Comparison of ENCODE assay signal across 8 mouse cellular contexts in genomic region chr12:76879242-76879641, GRCm38 (mm10). TPM values are rescaled to one million over a fixed set of nuclear protein-coding genes. Genes with fewer than 3 reads are reported as not detected.
DNase-seq lines count a peak whose midpoint lies in the region; ATAC-seq lines count a peak whose summit lies in the region.

No protein-coding gene starts in this region.

- WGBS in forebrain, embryonic 12.5 days = 12% methylated on average over 5 of the region's 5 CpGs
- 11% methylated on average over 5 of the region's 5 CpGs for WGBS in forebrain, embryonic 13.5 days

- 0 out of 2 replicates have a peak, but pooled peaks cover 16% of the 10 kb centered on the region for H3K36me3 ChIP-seq in forebrain, embryonic 12.5 days (replicated peaks)
- peaks cover 10% of the 10 kb centered on the region for H3K36me3 ChIP-seq in forebrain, embryonic 13.5 days (ENCODE audit: poor library complexity, severe bottlenecking)

- H3K4me3 ChIP-seq in forebrain, embryonic 12.5 days (replicated peaks) = no peak overlapping the region
- H3K4me3 ChIP-seq in forebrain, embryonic 13.5 days = no peak overlapping the region

- no peaks in the 10 kb centered on the region for H3K4me1 ChIP-seq in forebrain, embryonic 12.5 days
- no peaks in the 10 kb centered on the region for H3K4me1 ChIP-seq in forebrain, embryonic 13.5 days

- ATAC-seq in forebrain, embryonic 12.5 days (ENCODE audit: low FRiP score) = 0 out of 2 replicates have a peak, but pooled peaks have one; percentile 11
- no peak for ATAC-seq in forebrain, embryonic 13.5 days

- H3K27me3 ChIP-seq in forebrain, embryonic 12.5 days = no peaks in the 10 kb centered on the region
- H3K27me3 ChIP-seq in forebrain, embryonic 13.5 days = no peaks in the 10 kb centered on the region

- H3K4me2 ChIP-seq in forebrain, embryonic 12.5 days = no peak overlapping the region
- H3K4me2 ChIP-seq in forebrain, embryonic 13.5 days = no peak overlapping the region

- H3K27ac ChIP-seq in forebrain, embryonic 12.5 days = no peak overlapping the region
- H3K27ac ChIP-seq in forebrain, embryonic 13.5 days = no peak overlapping the region

- no peaks in the 10 kb centered on the region for H3K9me3 ChIP-seq in forebrain, embryonic 12.5 days
- H3K9me3 ChIP-seq in forebrain, embryonic 13.5 days (replicated peaks) = no peaks in the 10 kb centered on the region

- peak; percentile 89 for DNase-seq in R1 (ENCODE audit: low read depth, low spot score)
- peak; percentile 79 for DNase-seq in cerebellum, adult 9-11 months
- peak; percentile 56 for DNase-seq in heart, adult 8-10 months (ENCODE audit: low spot score)
- peak; percentile 71 to 78 for DNase-seq in kidney, postnatal 4 days
- peak; percentile 82 for DNase-seq in lung, postnatal 10 days
- peak; percentile 9 to 20 for DNase-seq in spleen, adult 18-20 months

- no peak overlapping the region for H3K9ac ChIP-seq in forebrain, embryonic 12.5 days
- no peak overlapping the region for H3K9ac ChIP-seq in forebrain, embryonic 13.5 days

RNA-seq across cellular contexts. Expression of gene Rab15, which starts 56.5 kb away (rescaled TPM):
- 11.8 and 13.8 TPM in 2 replicates for polyA plus RNA-seq in forebrain, embryonic 12.5 days (2016; fragmentation: Nextera tagmentation; extraction: Ambion mirVana)
- 12.3 and 14.3 TPM in 2 replicates for polyA plus RNA-seq in forebrain, embryonic 13.5 days (2015; fragmentation: Nextera tagmentation; extraction: Ambion mirVana)
- total RNA-seq in heart, adult 8-10 months (2022) = under 1 TPM; 0.25 to 0.92 (median 0.32) TPM

Comparison
In these comparisons a context has a peak if more than half of its experiments do, and no peak if none do; other contexts are left out.
1. DNase-seq: peak in every context shown above with its lines; median percentile 89 in R1; 82 in lung, postnatal 10 days; 79 in cerebellum, adult 9-11 months; 74 in kidney, postnatal 4 days; 56 in heart, adult 8-10 months; 14 in spleen, adult 18-20 months.